Mouse (Mus musculus) hindbrain, postnatal 0 days (tissue): ENCODE results near the gene Msln. TPM values are rescaled to one million over a fixed set of nuclear protein-coding genes. Genes with fewer than 3 reads are reported as not detected.

ENCODE experiments used
- ATAC-seq: fragments of 200-750 bp; cut with Nextera tagmentation; 2 replicates; pipeline ENCODE4 v1.8.0; 2017; ENCODE audit warnings: mild to moderate bottlenecking, moderate TSS enrichment, moderate library complexity
- DNase-seq: peaks from one replicate; pipeline ENCODE4 v3.0.0-alpha.2; 2015; ENCODE audit warnings: low spot score
- H3K27ac ChIP-seq: fragments of 300-500 bp; sonication (generic); 2 replicates; pipeline ENCODE4 v1.5.1; 2014; ENCODE audit warnings: mild to moderate bottlenecking
- H3K27me3 ChIP-seq: fragments of 300-500 bp; sonication (generic); 2 replicates; pipeline ENCODE4 v1.6.1; 2014; ENCODE audit warnings: low read length, mixed read lengths; ENCODE audit not compliant: insufficient read depth
- H3K36me3 ChIP-seq: fragments of 300-500 bp; sonication (generic); 2 replicates; pipeline ENCODE4 v1.6.1; 2014; ENCODE audit warnings: low read length, mixed read lengths; ENCODE audit not compliant: insufficient read depth
- H3K4me1 ChIP-seq: fragments of 300-500 bp; sonication (generic); 2 replicates; pipeline ENCODE4 v1.6.1; 2014; ENCODE audit warnings: antibody characterized with exemption, low read length, mixed read lengths; ENCODE audit not compliant: insufficient read depth
- H3K4me2 ChIP-seq: fragments of 300-500 bp; sonication (generic); 2 replicates; pipeline ENCODE4 v1.6.1; 2014; ENCODE audit warnings: low read depth, mild to moderate bottlenecking, low read length, moderate library complexity, mixed read lengths
- H3K4me3 ChIP-seq: fragments of 300-500 bp; sonication (generic); 2 replicates; pipeline ENCODE4 v1.5.1; 2014; ENCODE audit warnings: low read length
- H3K9ac ChIP-seq: fragments of 300-500 bp; sonication (generic); replicated peaks from 2 replicates; pipeline ENCODE4 v1.6.1; 2014; ENCODE audit warnings: mild to moderate bottlenecking, low read length, moderate library complexity, mixed read lengths
- H3K9me3 ChIP-seq: fragments of 300-500 bp; sonication (generic); 2 replicates; pipeline ENCODE4 v1.6.1; 2016; ENCODE audit warnings: low read length, mixed read lengths
- CTCF ChIP-seq: IDR thresholded peaks from 2 replicates; pipeline ENCODE4 v1.5.1; 2016; ENCODE audit warnings: antibody characterized with exemption, control low read depth, low read depth
- WGBS: fragments of 180-500 bp; shearing (Covaris S2); extraction: QIAGEN DNeasy Blood & Tissue Kit; methylation state at CpG from one replicate; pipeline ENCODE4 v1.1.7; 2014; 5-methylcytosine and 5-hydroxymethylcytosine counted together
- polyA plus RNA-seq: library from polyadenylated mRNA; unstranded; fragments of >200 nt; fragmentation: Nextera tagmentation; extraction: Ambion mirVana; gene quantifications from 2 replicates; pipeline ENCODE4 v1.2.1, GENCODE M21; 2015
- total RNA-seq: library from RNA; depleted of rRNA; stranded (reverse); fragments of >200 nt; gene quantifications from 2 replicates; pipeline ENCODE4 v1.2.3, GENCODE M21; 2014

Msln gene
- total and polyA plus RNA-seq, 2 experiments from 2014 or later: 1.1 to 2.0 TPM

DNA sequence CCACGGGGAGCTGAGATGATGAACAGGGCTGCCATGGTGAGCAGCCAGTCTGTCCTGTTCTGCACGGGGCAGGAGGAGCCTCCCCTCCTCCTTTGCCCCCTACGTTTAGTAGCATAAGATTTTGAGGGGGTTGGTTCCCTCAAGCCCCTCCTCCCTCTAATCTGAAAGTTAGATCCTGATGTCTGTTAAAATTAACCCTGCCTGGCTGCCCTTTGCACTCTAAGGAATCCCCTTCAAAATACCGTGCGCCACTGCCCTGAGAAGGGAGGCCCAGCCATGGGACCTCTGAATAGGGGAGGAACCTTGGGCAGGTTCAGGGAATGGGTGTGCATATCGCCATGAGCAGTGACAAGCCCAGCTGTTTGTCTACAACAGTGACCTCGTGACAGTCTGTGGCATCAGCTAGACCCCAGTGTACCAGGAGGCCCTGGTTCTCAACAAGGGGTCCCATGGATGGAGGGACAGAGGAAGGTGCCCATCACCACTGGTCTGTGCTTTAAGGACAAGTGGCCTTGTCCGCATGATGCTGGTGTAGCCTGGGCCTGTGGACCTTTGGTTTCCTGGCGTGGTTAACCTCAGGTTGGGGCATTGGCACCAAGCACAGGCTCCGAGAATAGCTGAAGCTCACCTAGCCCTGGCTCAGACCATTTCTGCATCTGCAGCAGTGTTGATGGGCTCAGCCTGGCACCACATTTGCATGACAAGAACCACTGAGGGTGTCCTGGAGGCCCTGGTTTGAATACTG lies 21.3 kb upstream of the Msln start:
- WGBS: 85% methylated on average over 10 of the region's 10 CpGs
- no peak overlapping the region for H3K27ac ChIP-seq
- no peak overlapping the region for H3K4me3 ChIP-seq
- H3K27me3 ChIP-seq: no peaks in the 10 kb centered on the region
- no peak overlapping the region for H3K9ac ChIP-seq
- DNase-seq (no peak), ATAC-seq (no peak)
- peaks cover 7% of the 10 kb centered on the region; the same call in 1 of the 2 replicates for H3K4me1 ChIP-seq
- 0 out of 2 replicates have a peak, but pooled peaks cover 4% of the 10 kb centered on the region for H3K36me3 ChIP-seq
- H3K9me3 ChIP-seq: no peaks in the 10 kb centered on the region
- H3K4me2 ChIP-seq: no peak overlapping the region
- no peak for TF ChIP-seq CTCF

GRCm38 (mm10) chr17:25773549-25774120 lies 19.5 kb upstream of the Msln start, which contains the start of gene Narfl:
Gene Narfl (plus strand): TSS chr17:25773776.
- peak; percentile 90 for ATAC-seq
- peak; percentile 99 for DNase-seq
- H3K36me3 ChIP-seq: 0 out of 2 replicates have a peak, but pooled peaks cover 4% of the 10 kb centered on the region
- WGBS: under 1% methylated on average over 37 of the region's 37 CpGs
- H3K4me1 ChIP-seq: peaks cover 7% of the 10 kb centered on the region; the same call in 1 of the 2 replicates
- peak within 1 kb of the TSS; percentile 72 for H3K4me3 ChIP-seq
- H3K9me3 ChIP-seq: no peaks in the 10 kb centered on the region
- peak within 1 kb of the TSS; percentile 89 for H3K4me2 ChIP-seq
- H3K27ac ChIP-seq: no peak within 1 kb of the TSS
- no peaks in the 10 kb centered on the region for H3K27me3 ChIP-seq
- TF ChIP-seq CTCF: peak; percentile 98
- peak within 1 kb of the TSS; percentile 82 for H3K9ac ChIP-seq

DNA sequence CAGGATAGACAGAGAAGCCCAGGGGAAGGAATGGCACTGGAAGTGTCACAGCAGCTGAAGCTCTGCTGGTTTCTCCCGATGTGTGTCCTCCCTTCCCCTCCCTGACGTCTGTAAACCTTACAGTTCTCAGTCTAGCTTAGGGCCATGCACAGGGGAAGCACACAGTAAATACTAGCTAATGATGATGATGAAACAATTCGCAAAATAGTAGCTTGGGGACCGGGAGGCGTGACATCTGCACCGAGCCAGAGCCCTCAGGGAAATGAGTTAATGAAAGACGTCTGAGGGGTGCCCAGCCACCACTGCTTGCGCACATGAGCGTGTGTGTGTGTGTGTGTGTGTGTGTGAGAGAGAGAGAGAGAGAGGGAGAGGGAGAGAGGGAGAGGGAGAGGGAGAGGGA lies 15.2 kb upstream of the Msln start:
- DNase-seq (no peak), ATAC-seq (no peak)
- Histone ChIP-seq H3K4me1 (peaks cover 5% of the 10 kb centered on the region; the same call in 1 of the 2 replicates), H3K9ac (no peak overlapping the region), H3K9me3 (no peaks in the 10 kb centered on the region), H3K4me2 (no peak overlapping the region), H3K27me3 (no peaks in the 10 kb centered on the region), H3K27ac (no peak overlapping the region), H3K36me3 (no peaks in the 10 kb centered on the region), H3K4me3 (no peak overlapping the region)
- TF ChIP-seq CTCF: no peak
- 43% methylated on average over 9 of the region's 9 CpGs for WGBS

DNA sequence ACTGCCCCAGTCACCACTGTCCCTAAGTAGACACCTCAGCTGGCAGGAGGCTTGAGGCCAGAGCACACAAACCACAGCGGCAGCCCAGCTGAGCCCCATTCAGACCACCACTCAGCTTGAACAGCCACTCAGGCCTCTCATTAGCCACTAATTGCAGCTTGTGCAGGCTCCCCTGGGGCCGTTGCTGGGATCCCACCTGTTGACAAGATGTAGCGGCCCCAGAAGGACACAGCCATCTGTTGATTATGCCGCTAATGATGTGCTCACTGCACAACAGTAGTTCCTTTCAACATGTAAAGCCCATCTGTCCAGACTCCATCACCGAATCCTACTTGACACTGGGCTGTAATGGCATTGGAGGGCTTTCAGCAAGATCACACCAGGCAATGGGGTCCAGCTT lies 11.7 kb upstream of the Msln start:
- no peak overlapping the region for H3K4me3 ChIP-seq
- H3K27ac ChIP-seq: no peak overlapping the region
- DNase-seq (no peak), ATAC-seq (no peak)
- 38% methylated on average over 5 of the region's 5 CpGs for WGBS
- H3K9me3 ChIP-seq: no peaks in the 10 kb centered on the region
- TF ChIP-seq CTCF: no peak
- H3K9ac ChIP-seq: no peak overlapping the region
- no peak overlapping the region for H3K4me2 ChIP-seq
- H3K4me1 ChIP-seq: no peaks in the 10 kb centered on the region
- H3K27me3 ChIP-seq: no peaks in the 10 kb centered on the region
- no peaks in the 10 kb centered on the region for H3K36me3 ChIP-seq

- no peak overlapping the region for H3K4me3 ChIP-seq
- ATAC-seq: no peak
- no peaks in the 10 kb centered on the region for H3K27me3 ChIP-seq
- TF ChIP-seq CTCF: no peak
- no peaks in the 10 kb centered on the region for H3K36me3 ChIP-seq
- H3K9ac ChIP-seq: no peak overlapping the region
- no peak overlapping the region for H3K27ac ChIP-seq
- H3K4me2 ChIP-seq: no peak overlapping the region
- no peaks in the 10 kb centered on the region for H3K4me1 ChIP-seq
- 32% methylated on average over 3 of the region's 3 CpGs for WGBS
- no peaks in the 10 kb centered on the region for H3K9me3 ChIP-seq
- no peak for DNase-seq
Measured at GRCm38 (mm10) chr17:25762591-25762990, 8.4 kb upstream of the Msln start.

GRCm38 (mm10) chr17:25761561-25761970 lies 7.4 kb upstream of the Msln start:
- no peak overlapping the region for H3K4me2 ChIP-seq
- WGBS: 19% methylated on average over 4 of the region's 4 CpGs
- H3K27me3 ChIP-seq: no peaks in the 10 kb centered on the region
- ATAC-seq: no peak
- H3K9me3 ChIP-seq: no peaks in the 10 kb centered on the region
- no peak overlapping the region for H3K9ac ChIP-seq
- H3K27ac ChIP-seq: no peak overlapping the region
- no peak for TF ChIP-seq CTCF
- H3K4me3 ChIP-seq: no peak overlapping the region
- DNase-seq: no peak
- H3K4me1 ChIP-seq: no peaks in the 10 kb centered on the region
- H3K36me3 ChIP-seq: no peaks in the 10 kb centered on the region

DNA sequence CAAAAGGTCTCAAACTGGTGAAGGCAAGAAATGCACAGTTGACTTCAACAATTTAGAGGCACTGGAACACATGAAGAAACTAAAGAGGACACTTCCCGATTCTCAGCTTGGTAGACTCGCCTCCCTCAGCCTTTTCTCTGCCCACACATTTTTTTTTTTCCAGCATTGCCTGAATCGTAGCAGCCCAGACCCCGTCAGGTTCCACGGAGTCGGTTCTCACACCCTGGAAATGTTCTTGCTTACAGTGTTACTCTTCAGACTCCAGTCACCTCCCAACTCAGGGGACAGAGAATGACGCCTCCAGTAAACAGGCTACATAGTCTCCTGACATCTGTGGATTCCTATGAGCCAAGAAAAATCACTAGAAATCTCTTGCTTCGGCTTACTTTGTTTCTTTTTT lies 6.0 kb upstream of the Msln start:
- WGBS: 79% methylated on average over 8 of the region's 8 CpGs
- H3K27me3 ChIP-seq: no peaks in the 10 kb centered on the region
- no peak overlapping the region for H3K27ac ChIP-seq
- H3K9me3 ChIP-seq: no peaks in the 10 kb centered on the region
- no peaks in the 10 kb centered on the region for H3K36me3 ChIP-seq
- H3K4me1 ChIP-seq: no peaks in the 10 kb centered on the region
- no peak for DNase-seq
- TF ChIP-seq CTCF: no peak
- no peak overlapping the region for H3K4me3 ChIP-seq
- H3K4me2 ChIP-seq: no peak overlapping the region
- no peak overlapping the region for H3K9ac ChIP-seq
- no peak for ATAC-seq
